Mouse (Mus musculus): ENCODE measurements at regions not wholly inside any gene's neighbourhood (a gene's known extent, or its start where the extent isn't known, plus 50 kb on each side); places are given as distances from the start of the nearest gene placed in this dataset.

DNA sequence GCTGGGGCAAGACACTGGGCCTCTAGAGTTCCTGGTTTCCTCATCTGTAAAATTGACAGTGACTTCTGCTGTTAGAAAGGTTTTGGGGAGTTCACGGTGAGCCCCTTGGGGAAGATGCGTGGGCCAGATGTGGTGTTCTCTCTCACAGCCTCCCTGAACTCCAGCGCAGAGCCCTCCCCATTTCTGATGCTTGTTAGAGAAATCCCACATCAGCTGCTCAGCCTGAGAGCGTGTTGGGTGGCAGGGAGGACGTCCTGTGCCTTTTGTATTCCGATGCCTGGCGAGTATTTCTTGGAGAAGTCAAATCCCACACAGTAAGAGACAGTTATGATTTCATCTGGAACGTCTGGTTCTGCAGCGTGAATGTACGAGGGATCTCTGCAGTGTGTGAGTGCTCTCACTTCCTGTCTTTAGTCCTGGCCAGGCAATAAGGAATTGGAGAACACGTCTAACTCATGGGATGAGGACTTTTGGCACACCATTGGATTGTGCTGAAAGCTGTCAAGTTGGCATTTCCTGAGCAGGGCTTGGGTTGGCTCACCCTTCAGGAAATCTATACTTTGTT lies 110.8 kb upstream of the Prickle1 start:
- no peak for DNase-seq (ENCODE audit: low spot score)

DNA sequence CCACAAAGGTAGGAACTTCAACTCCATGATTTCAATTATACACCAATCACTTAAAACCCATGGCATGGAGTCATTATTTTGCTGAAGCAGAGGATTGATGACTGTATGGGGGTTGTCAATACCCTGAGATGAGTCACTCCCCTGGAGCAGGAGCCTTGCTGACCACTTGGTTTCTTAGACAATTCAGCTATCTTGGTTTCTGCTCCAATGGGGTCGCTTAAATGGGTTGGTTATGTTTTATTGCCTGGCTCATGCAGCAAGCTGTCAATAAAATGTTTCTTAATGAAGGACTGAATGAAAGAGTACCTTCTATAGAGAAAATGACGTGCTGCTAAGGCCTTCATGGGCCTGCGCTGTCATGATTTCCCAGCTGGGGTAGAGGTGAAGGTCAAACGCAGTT lies 110.0 kb upstream of the Prickle1 start:
- no peak for DNase-seq (ENCODE audit: low spot score)

DNA sequence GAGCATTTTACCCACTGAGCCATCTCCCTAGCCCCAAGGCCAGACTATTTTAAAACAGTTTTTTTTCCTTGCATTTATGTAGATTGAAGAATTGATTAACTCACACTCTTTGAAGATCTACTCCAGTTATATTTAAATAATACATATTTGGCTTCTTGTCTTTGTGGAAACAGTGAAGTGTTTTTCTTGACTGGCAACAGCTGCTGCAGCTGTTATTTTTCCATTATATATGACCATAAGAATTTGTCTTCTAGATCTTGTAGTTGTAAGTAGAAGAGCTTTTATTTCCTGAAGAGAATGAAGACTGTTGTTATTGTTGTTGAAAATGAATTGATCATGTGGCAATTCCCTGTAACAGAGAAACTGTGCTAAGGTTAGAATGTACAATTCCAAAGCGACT lies 109.4 kb upstream of the Prickle1 start:
- DNase-seq (ENCODE audit: low spot score): no peak

DNA sequence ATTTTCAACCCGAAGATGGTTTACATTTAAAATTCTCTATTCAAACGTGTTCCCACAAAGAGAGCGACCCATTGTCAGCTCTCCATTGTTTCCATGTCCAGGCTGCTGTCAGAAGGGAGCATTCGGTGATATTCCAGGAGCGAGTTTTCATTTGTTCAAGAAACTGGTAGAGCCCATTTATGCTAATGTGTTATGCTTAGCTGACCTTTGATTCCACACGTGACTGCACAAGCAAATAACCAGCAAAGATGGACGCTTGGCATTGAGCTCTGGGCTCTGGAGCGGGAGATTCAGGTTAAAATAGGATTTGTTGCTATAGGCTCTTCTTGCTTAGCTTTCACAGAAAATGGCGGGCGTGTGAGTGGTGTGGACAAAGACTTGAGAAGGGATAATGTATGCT lies 105.3 kb upstream of the Prickle1 start:
- no peak for DNase-seq (ENCODE audit: low spot score)

DNA sequence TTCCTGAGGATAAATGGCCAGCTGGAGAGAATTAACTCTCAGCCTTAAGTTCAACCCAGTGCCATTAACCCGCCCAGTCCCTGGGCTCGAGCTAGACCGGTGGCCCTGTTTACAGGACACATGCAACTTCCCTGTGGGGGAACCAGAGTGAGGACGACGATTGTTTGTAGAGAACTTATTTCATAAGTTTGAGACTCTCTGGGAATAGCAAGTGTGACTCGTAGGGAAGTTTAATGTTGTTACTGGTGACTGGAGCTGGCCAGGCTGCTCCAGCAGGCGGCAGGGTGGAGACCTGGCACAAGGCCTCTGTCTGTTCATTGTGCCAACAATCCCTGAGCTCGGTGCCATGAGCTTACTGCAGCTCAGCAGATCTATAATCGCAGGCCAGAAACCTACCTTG lies 104.3 kb upstream of the Prickle1 start:
- peak; percentile 14 for DNase-seq (ENCODE audit: low spot score)

DNA sequence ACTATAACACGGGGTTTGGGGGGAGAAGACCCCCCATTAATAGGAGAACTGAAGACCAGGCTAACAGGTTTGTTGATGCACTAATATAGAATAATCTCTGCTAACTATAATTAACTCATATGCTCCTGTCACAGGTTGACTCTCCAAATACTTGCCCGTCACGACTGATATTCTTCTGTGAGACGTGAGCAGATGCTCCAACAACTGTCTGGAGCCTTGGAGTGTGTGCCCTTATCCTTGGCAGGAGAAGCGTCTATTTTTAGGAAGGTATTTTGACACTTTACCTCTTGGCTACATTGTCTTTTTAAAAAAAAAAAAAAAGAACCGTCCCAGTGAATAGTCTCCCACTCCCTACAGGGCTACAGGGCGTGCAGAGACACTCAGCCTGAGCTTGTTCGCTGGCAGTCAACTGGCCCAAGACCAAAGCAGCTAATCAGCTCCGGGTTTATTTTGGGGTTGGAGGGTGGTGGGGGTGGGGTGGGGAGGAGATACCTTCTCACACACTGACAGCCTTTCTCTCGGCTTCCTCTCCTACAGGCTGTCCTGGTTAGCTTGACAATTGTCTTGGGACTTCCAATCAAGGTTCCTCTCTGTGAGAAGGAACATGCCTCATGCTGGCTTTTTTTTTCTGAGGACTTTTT lies 102.6 kb upstream of the Prickle1 start:
- peak; percentile 31 for DNase-seq (ENCODE audit: low spot score)

DNA sequence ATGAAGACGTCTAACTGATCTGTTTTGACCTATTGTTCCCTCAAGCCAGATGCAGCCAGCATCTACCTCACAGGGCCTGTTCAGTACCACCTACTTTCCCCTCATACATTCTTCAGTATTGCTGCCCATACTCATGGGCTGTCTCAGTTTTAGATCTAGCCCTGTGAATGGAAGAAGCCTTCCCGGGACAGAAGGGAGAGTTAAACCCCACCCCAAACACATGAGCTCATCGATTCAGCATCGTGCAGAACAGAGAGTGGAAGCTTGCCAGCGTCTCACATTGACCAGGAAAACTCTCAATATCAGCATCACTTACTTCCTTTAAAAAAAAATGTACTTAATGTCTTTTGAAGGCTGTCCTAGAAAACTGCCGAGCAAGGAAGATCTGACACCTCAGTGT lies 95.0 kb upstream of the Prickle1 start:
- no peak for DNase-seq (ENCODE audit: low spot score)

DNA sequence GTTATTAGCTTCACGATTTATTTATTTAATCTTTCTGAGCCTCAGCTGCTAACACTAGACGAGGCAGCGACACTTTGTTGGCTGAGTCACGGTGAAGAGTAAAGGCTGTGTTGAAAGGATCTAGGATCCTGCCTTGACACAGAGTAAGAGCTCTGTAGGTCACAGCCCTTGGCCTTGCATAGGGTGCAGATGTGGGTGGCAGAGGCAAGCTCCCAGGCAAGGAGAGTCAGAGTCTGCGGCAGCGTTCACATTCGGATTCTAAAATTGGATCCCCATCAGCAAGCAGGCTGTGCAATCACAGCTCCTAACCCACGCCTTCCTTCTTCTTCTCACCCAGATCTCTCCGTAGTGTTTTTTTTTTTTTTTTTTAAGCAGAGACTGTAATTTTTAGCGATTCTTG lies 94.3 kb upstream of the Prickle1 start:
- no peak for DNase-seq (ENCODE audit: low spot score)

DNA sequence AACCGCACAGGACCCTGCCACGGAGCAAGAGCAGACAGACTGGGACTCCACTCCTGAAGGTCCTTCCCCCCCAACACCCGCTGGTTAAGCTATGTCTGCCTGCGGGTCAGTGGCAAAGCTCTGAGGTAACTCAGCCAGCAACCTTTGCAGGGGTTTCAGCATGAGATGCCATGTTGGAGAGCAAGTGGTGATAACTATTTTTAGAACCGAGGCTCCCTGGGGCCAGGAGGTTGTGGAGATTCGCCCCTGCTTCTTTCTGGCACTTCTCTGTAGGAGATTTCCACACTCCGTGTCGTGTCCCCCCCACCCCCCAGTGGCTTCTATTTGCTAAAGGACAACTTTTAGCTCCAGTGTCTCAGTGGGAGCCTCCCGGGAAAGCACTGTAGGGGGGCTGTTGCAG lies 90.7 kb upstream of the Prickle1 start:
- no peak for DNase-seq (ENCODE audit: low spot score)

DNA sequence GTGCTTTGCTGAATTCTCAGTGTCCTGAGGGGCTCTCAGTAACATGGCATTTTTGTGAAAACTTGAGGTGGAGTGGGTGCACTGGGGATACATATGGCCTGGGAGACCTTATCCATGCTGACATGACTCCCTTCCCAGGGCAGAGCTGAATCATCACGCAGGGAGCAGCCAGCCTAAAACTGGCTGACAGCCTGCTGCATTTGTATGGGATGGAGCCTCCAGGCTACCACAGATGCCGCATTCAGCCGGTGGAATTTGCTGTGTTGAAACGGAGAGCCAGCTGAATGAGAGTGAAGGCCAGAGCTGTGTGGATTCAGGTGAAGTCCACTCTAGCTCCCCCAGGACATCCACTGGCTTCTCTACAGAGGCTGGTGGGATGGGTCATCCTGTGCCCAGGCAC lies 85.9 kb upstream of the Prickle1 start:
- DNase-seq (ENCODE audit: low spot score): no peak

DNA sequence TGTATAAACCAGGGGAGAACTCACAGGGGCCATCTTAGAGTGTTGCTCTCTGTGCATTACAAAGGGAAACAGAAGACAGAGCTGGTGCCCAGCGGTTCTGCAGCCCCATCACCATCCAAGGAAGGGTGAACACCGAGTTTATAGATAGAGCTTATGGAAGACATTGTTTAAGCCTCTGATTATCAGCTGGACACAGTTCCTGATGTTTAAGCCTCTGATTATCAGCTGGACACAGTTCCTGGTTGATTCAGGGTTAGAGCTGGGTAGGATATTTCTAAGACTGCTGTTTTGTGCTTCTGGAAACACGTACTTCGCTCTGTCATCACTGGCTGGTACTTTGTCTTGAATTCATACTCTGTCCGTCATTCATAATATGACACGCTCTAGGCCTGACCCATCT lies 79.9 kb upstream of the Prickle1 start:
- no peak for DNase-seq (ENCODE audit: low spot score)

DNA sequence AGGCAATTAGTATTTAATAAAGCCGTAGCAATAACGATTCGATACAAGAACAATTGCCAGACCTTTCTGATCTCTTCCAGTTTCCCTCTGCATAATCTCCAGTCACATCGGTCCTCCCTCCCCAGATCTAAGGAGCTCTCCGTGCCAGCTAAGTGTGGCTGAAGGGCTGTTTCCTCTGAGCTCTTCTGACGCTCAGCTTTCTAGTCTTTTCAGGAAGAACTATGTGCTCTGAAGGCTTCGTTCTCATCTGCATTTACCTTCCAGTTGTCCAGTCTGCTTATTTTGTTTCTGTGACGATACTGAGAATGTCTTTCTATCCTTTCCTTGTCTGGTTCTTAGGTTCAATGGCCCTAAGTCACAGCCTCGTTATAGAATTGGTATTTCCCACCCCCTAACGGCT lies 78.3 kb upstream of the Prickle1 start:
- no peak for DNase-seq (ENCODE audit: low spot score)

DNA sequence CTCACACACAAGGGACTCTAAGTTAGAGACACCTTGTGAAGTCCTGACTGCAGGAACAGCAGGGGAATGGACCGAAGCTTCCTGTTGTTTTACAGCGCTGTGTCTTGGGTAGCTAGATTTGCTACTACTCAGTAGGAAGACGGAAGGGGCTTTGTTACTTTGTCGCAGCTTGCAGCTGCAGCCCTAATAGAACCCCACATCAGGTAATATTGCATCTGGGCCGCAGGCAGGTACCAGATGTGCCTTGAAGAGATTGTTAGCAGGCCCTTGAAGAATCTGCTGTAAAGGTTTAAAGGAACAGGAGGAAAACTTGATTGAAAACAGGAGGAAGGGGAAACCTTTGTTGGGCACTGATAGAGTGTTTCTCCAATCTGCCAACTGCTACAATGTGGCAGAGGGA lies 68.2 kb upstream of the Prickle1 start:
- no peak for DNase-seq (ENCODE audit: low spot score)

DNA sequence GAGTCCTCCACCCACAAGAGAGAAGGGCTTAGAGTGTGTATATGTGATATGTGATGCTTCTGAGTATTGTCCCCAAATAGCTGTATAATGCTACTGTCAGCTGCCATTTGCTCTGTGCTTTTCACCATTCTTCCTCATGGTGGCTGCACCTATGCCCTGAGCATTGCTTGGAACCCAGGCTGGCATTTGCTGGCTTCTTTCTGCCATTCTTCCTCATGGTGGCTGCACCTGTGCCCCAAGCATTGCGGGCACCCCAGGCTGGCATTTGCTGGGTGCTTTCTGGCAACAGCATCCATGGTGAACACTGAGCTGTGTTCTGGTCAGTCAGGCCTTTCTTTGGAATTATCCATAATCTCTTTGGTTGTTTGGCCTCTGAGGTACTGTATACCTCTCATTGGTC lies 66.9 kb upstream of the Prickle1 start:
- no peak for DNase-seq (ENCODE audit: low spot score)

DNA sequence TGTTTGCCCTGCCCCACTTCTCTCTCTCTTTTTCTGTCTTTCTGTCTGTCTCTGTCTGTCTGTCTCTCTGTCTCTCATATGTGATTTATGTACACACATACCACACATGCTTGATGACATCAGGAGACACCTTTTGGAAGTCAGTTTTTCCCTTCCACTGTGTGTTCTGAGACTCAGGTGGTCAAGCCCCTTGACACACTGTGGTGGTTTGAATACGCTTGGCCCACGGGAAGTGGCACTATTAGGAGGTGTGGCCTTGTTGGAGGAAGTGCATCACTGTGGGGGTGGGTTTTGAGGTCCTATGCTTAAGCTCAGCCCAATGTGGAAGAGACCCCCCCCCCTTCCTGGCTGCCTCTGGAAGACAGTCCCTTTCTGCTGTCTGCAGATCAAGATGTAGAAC lies 66.1 kb upstream of the Prickle1 start:
- no peak for DNase-seq (ENCODE audit: low spot score)

DNA sequence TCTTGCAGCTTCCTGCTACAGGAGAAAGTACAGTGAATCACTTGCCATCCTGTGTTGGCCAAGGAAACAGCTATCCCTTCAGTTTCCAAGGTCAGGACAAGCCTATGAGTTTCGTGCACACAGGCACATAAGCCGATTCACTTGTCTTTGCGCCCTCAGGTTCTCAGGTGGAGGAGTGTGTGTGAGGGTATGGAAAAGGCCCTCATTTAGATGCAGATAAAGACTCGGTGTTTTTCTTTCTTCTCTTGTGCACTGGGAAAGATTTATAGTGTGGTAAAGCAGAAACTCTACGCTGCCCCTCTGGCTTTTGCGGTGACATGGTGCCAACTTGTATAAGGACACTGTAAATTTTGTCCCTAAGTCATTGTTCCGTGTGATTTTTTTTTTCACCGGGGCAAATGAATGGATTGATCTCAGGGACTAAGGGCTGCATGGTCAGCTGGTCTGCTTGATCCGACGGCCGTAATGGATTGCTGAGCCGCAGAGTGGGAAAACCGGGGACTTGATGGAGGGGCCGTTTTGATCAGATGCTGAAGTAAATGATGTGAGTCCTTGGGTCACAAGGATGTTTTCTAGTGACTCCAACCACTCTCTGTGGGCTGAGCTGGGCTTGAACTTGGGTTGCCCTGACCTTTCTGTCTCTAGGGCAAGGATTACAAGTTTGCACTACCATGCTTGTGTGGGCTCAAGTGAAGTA lies 65.4 kb upstream of the Prickle1 start:
- DNase-seq (ENCODE audit: low spot score): no peak

DNA sequence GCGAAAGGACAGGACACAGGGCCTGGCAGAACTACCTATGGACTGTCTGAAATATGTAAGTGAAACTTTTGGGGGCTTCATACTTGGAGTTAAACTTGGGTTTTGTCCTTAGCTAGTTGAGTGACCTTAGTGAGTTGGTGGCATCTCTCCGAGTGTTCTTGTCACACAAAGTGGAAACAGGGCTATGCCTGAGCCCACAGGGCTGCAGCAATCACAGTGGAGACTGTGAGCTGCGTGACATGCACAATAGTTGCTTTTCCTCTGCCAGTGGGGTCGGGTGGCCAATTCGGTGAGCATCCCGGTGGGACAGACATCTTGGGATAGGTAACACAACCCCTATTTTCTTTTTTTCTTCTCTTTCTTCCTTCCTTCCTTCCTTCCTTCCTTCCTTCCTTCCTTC lies 61.5 kb upstream of the Prickle1 start:
- no peak for DNase-seq (ENCODE audit: low spot score)

DNA sequence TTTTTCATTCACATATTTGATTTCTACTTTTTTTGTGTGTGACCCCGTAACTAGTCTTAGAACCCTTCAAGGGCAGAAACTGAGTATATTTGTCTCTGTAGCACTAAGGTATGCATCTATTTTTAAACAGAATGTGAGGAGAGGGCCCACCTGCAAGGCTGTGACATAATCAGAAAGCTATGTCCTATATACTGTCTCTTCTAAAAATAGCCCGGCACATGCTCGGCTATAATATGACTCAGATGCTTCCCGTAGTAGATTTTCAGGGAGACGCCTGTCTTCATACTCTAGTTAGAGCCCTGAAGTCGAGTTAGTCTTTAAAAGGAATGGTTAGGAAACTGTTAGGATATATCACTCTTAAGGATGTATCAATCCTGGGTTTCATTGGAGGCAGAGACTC lies 61.0 kb upstream of the Prickle1 start:
- no peak for DNase-seq (ENCODE audit: low spot score)

DNA sequence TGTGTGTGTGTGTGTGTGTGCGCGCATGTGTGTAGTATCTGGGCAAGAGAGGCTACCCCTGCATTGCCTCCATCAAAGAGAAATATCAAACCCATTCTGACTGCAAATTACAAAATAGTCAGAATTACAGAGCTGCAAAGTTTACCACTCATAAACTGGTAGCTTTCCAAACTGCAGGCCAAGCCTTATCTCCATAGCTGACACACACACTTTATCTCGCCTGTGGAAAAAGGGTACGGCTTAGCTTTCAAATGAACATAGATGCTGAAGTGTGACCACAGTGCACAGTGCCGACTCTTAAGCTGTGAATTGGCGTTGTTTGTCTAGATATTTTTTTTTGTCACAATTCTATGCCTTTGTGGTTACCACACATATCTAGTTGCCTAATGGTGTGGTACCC lies 60.1 kb upstream of the Prickle1 start:
- DNase-seq (ENCODE audit: low spot score): no peak

DNA sequence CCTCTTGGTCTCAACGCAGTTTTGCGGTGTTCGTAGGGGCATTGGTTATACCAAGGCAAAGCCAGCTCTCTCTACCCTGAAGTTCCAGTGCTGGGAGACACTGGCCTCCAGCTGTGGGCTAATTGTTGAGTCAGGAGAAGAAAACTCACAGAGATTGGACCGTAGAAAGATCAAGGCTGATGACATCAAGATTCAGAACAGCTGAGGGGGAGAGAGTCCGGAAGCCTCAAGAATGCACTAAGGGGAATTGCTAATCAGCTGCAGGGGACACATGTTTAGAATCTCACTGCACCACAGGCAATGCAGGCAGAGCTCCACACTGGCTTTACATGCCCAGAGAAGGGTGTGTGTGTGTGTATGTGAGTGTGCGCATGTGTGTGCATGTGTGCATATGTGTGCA lies 59.6 kb upstream of the Prickle1 start:
- no peak for DNase-seq (ENCODE audit: low spot score)

DNA sequence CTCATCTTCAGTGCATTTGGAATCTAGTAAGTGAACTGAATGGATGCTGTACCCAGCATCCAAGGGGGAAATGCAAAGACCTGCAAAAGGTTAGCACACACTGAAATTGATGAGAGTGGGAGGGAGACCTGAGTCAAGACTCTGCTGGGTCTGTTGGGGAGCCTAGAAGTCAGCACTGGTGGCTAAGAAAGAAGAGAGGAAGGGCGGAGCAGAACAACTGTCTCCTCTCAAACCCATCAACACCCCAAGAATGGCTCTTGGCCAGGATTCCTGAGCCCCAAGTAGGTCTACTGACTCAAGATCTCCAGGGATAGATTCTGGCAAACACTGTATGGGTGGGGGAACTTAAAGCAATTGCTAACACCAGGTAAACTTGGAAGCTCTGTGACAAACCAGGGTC lies 57.7 kb upstream of the Prickle1 start:
- no peak for DNase-seq (ENCODE audit: low spot score)

DNA sequence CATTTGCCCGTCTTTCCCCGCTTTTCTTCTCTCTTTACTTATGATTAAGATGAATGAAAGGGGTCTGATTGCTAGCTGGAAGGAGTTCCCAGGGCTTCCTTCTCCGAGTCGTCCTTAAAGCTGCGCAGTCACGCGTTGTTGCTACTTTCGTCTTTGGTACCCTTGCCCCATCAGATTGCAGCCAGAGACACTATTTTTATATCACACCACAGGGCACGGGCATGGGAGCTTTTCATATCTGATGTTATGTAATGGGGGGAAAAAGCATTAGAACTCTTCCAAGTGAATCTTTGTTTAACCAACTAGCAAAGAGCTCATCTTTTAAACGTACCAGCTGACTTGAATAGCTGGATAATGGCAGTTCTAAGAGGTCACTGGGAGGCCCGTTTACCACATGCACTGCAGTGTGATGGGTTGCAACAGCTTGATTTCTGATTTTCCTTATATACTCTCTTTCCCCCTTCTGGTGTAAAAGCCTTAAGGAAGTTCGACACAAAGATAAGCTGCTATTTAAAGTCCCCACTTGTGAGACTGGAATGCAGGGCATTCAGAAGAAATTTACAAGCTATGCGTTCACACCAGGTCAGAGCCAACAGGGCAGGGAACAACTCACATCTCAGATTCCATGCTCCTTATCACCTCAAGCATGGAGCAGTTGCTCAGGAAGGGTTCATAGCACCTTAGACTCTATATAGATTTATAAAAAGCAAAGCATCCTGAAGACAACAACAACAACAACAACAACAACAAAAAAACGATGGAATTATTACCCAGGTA lies 55.5 kb upstream of the Prickle1 start:
- DNase-seq (ENCODE audit: low spot score): no peak

DNA sequence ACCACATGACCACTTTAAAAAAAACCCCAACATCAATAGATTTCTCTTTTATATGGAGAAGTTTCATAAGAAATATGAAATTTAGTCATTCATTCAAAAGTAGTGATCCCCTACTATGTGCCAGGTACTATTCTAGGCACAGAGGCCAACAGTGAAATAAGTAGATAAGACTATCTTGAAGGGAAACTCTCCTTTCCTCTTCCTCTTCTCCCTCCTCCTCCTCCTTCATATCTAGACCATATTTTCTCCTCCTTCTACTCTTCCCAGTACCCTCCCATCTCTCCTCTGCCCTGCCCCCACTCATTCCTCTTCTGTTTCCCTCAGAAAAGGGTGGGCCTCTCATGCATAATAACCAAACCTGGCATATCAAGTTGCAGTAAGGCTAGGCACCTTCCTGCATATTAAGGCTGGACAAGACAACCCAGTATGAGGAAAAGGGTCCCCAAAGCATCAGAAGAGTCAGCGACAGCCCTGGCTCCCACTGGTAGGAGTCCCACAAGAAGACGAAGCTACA lies 54.4 kb upstream of the Prickle1 start:
- no peak for DNase-seq (ENCODE audit: low spot score)
